Mouse (Mus musculus) layer of hippocampus, adult 2 months (tissue): ENCODE data around the gene Lama1. TPM values are rescaled to one million over a fixed set of nuclear protein-coding genes. Genes with fewer than 3 reads are reported as not detected.
A peak's percentile ranks its signal among the peaks of the same experiment; 100 is the strongest.
"Not testable (repeated sequence)": the region's sequence is repeated elsewhere in the genome, so short reads cannot be mapped to it uniquely, and the experiment has no call there.

ENCODE experiments used
- DNase-seq, 2 experiments: peaks; one replicate each; pipeline ENCODE4 v3.0.0; 2022; ENCODE audit warnings: low spot score in 2 of 2
- H3K27ac ChIP-seq: fragments of 200-600 bp; 2 replicates; pipeline ENCODE4 v1.8.1; 2022
- H3K4me3 ChIP-seq: fragments of 200-600 bp; 2 replicates; pipeline ENCODE4 v1.8.1; 2022; ENCODE audit warnings: mild to moderate bottlenecking
- CTCF ChIP-seq: fragments of 200-600 bp; conservative IDR thresholded peaks from 2 replicates; pipeline ENCODE4 v1.8.1; 2022; ENCODE audit warnings: antibody characterized with exemption, mild to moderate bottlenecking, moderate library complexity
- total RNA-seq, 2 experiments: library from RNA; stranded (reverse); gene quantifications; 2 replicates each; pipeline ENCODE4 v1.2.3; 2021

Gene Lama1
- total RNA-seq, 2 experiments from 2014 or later = 3.9 to 4.9 TPM

DNA sequence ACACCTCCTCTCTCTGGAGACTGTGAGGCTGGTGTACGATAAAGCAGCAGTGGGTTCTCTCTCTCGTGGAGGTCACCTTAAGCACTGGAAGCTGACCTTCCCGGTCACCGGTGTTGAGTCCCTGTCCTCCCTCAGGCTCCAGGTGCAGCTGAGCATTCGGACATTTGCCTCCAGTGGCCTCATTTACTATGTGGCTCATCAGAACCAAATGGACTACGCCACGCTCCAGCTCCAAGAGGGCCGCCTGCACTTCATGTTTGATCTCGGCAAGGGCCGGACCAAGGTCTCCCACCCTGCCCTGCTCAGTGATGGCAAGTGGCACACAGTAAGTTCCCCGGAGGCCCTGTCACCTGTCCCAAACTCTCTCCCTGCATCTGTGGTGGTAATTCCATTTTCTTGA is 118.7 kb downstream of the Lama1 start:
- Histone ChIP-seq H3K27ac (no peak overlapping the region), H3K4me3 (no peak overlapping the region)
- no peak for DNase-seq
- TF ChIP-seq CTCF = no peak

DNA sequence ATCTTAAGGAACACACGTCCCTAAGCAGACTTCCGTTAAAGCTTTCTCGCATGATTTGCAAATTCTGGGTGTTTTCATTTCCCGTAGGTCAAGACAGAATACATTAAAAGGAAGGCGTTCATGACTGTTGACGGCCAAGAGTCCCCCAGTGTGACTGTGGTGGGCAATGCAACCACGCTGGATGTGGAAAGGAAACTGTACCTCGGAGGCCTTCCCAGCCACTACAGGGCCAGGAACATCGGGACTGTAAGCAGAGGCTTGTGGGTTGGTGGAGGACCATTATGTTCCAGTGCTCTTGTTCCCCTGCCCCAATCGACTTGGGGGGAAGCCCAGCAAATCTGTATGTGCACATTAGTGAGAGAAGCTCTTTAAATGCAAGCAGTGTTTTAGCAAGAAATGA is 119.9 kb downstream of the Lama1 start:
- H3K27ac ChIP-seq = no peak overlapping the region
- no peak overlapping the region for H3K4me3 ChIP-seq
- no peak for DNase-seq
- TF ChIP-seq CTCF = no peak

DNA sequence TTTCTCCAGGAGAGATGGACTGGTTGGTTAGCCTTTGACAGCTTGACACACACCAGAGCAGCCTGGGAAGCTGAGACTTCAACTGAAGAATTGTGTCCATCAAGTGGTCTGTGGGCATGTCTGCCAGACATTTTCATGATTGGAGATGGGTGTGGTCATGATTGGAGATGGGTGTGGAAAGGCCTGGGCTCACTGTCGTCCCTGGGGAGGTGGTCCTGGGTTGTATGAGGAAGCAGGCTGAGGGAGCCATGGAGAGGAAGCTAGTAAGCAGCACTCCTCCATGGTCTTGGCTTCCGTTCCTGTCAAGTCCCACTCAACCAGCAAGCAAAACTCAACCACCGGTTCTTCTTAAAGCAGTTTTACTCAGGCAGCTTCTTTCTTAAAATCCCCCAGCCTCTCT is 130.4 kb downstream of the Lama1 start:
- Histone ChIP-seq H3K4me3 (no peak overlapping the region), H3K27ac (no peak overlapping the region)
- TF ChIP-seq CTCF = no peak
- no peak for DNase-seq

DNA sequence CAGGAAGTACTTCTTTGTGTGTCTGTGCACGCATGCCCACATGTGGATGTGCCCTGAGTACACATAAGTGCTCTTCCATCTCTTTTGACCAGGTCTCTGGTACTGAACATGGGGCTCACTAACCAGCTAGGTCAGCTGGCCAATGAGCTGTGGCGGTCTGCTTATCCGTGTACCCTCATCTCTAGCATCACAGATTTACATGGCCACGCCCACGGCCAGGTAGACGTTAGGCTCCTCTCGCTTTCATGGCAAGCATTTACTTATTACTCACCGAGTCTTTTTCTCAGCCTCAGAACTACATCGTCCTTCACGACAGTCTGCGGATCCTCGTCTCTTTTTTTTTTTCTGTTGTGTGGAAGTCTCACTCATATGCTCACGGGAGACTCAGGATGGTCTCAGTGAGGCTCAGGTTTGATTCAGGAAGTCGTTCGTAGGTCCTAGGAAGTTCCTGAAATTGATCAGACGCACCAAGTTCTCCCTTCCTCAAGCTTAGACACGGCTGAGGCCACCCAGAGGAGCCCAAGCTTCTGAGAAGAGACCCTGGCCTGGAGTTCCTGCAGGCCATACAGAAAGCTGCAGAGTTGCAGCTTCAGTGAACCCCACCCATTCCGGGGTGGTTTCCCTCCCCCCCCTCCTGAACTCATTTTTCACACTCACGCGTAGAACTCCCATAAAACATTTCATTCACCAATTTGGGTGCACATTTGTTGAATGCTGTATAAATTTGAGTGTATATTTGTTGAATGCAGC is 139.3 kb downstream of the Lama1 start:
- DNase-seq = no peak
- H3K4me3 ChIP-seq = no peak overlapping the region

DNA sequence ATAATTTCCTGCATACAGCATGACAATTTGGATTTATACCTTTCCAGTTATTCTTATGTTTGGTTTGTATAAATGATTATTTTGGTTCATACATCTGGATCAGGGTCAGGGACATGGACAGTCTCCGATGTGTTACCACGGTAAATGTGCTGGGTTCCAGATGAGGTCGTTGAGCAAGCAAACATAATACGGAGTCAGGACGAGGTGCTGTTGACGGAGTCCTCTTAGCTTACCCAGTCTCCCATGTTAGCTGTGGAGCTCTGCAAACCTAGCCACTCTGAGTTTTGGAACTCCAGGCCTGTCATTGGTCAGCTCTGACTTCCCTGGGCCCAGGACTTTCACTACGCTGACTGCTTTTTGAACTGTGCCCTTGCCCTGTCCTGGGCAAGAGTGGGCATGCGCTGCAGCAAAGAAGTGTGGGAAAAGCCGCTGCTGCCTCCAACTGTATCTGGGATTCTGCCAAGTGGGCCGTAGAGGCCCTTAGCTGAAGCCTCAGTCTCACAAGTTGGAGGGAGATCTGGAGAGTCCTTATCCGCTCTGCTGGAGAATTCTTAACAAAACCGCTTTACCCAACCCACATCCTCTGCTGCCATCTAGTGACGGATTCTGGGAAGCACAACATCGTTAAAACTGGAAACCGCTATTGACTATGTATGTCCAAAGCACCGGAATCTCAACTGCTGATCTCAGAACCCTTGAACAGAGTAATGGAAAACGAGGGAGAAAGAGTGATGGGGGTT is 140.5 kb downstream of the Lama1 start:
- peak; percentile 91 for TF ChIP-seq CTCF
- H3K4me3 ChIP-seq = no peak overlapping the region
- H3K27ac ChIP-seq = no peak overlapping the region
- peak; percentile 61 to 80 for DNase-seq

More for the DNA sequence above, 139.3 kb downstream of the Lama1 start:
- H3K27ac ChIP-seq = no peak overlapping the region
- TF ChIP-seq CTCF = no peak

DNA sequence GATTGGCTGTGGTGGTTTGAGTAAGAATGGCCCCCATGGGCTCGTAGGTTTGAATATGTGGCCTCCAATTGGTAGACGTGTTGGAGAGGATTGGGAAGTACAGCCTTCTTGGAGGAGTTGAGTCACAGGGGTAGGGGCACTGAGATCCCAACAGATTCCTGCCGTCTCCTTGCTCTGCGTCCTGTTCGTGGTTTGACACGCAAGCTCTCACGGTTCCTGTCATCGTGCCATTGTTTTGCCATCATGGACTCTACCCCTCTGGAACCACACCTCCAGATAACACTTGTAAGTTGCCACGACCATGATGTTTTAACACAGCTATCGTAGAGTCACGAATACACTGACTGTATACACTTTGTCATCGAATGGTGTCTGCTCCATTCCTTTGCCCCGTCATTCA is 141.9 kb downstream of the Lama1 start:
- no peak for TF ChIP-seq CTCF
- Histone ChIP-seq H3K27ac (no peak overlapping the region), H3K4me3 (no peak overlapping the region)
- no peak for DNase-seq

DNA sequence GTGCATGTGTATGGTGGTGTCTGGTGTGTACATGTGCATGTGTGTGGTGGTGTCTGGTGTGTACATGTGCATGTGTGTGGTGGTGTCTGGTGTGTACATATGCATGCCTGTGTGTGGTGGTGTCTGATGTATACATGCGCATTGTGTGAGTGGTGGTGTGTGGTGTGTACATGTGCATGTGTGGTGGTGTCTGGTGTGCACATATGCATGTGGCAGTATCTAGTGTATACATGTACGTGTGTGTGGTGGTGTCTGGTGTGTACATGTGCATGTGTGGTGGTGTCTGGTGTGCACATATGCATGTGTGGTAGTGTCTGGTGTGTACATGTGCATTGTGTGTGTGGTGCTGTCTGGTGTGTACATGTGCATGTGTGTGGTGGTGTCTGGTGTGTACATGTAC is 144.4 kb downstream of the Lama1 start:
- H3K4me3 ChIP-seq, DNase-seq, H3K27ac ChIP-seq: not testable (repeated sequence)

DNA sequence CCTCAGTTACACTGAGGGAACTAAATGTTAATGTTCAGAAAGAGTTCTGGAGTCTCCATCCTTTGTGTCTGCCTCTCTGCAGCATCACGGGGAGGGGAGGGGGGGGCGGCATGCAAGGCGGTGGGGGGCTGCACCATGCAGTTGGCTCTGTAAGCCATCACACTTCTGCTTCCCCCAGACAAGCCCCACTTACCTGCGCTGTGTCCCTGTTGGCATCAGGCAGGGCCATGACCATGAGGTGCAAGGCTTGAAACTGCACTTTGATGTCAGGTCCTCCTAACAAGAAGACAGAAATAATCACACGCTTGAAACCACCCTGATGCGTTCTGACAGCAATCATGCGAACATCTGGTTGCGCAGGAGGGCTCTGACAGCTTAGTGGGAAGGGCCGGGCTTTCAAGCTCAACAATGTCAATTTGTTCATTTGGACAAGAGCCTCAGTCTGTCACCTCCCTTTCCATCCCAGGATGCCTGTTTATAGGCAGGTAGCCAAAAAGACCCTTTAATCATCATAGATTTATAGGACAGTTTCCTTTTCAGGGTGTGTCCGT is 164.1 kb downstream of the Lama1 start:
- TF ChIP-seq CTCF = no peak
- DNase-seq = no peak
- Histone ChIP-seq H3K27ac (no peak overlapping the region), H3K4me3 (no peak overlapping the region)

DNA sequence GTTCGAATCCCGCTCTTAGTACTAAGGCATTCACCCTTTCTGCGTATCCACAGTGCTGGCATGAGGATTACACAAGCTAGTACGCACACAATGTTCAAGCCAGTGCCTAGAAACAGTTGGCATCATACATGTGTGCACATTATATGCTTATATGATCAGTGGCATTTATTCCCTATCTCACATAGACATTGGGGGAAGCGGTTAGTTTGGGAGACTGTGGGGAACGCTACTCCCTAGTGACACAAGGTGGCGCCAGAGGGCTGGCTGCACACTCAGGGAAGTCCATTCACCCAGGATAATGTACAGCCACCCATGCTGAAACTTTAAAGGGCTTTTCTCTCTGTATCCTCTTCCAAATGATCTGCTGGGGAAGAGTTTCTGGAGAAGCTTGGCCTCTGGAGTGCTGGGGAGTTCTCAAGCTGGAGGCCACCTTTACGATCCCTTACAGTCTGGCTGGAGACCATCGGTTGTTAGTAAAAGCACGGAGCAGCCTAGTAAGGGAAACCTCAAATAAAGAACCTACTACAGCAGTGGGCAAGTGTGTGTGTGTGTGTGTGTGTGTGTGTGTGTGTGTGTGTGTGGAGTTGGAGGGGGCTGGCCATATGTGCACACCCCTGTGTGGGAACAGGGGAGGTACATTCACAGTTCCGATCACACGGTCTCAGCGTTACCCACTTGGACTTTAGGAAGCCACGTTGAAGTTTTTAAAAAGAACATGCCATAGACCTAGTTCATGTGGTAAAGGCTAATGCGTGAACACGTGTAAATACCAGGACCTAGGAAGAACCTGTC is 164.9 kb downstream of the Lama1 start:
- DNase-seq = peak; percentile 49 to 75
- peak; percentile 98 for TF ChIP-seq CTCF
- no peak overlapping the region for H3K27ac ChIP-seq

DNA sequence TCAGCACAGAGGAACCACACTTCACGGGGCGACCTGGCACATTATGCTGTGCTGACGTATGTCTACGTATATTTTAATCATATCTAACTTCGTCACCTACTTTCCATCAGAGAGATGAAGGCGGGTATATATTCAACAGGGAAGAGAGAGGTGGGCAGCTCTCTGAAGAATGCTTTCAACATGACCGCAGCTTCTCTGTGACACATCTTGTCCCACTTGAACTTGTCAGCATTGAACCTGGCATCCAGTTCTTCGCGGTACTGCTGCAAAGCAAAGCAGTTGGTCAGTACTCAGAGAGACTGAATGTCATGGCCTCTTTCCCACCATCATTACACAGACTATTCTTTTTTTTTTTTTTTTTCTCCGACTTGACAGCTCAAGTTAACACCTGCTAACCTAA is 167.3 kb downstream of the Lama1 start:
- TF ChIP-seq CTCF = no peak
- DNase-seq = no peak

More for the DNA sequence above, 164.9 kb downstream of the Lama1 start:
- H3K4me3 ChIP-seq = no peak overlapping the region

DNA sequence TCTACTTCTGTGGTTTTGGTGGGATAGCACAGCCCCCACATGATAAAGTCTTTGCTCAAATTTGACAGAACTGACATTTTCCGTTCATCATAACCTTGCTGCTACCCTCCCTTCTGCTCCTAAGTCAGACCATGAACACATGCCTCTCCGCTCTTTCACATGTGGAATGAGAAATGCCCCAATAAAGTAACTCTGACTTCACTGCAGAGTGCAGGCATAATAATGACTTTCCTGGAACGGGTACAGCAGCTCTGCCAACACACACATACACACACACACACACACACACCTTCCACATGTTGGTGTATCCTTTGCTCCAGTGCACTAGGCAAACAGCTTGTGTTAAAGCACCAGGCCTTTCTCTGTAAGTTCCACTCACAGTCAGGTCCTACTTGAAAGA is 167.9 kb downstream of the Lama1 start:
- no peak for DNase-seq
- Histone ChIP-seq H3K4me3 (no peak overlapping the region), H3K27ac (no peak overlapping the region)
- no peak for TF ChIP-seq CTCF

More for the DNA sequence above, 167.3 kb downstream of the Lama1 start:
- no peak overlapping the region for H3K27ac ChIP-seq
- no peak overlapping the region for H3K4me3 ChIP-seq

DNA sequence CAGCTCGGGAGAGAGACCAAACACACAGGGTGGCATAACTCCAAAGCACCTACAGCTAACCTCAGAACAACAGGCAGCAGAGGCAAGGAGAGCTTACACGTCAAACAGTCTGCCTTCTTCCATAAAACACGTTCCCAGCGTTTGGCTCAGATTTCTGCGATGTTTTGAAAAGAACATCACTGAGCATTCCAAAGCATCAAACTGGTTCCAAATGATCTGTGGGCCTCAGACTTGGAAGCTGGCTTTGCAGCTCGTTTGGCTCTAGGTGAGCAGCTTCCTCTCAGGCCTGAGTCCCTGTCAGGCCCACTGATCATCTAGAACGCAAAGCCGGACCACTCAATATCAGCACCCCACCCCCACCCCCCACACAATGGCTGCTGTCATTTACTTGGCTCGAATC is 169.0 kb downstream of the Lama1 start:
- TF ChIP-seq CTCF = no peak
- DNase-seq = no peak
- no peak overlapping the region for H3K4me3 ChIP-seq
- no peak overlapping the region for H3K27ac ChIP-seq

DNA sequence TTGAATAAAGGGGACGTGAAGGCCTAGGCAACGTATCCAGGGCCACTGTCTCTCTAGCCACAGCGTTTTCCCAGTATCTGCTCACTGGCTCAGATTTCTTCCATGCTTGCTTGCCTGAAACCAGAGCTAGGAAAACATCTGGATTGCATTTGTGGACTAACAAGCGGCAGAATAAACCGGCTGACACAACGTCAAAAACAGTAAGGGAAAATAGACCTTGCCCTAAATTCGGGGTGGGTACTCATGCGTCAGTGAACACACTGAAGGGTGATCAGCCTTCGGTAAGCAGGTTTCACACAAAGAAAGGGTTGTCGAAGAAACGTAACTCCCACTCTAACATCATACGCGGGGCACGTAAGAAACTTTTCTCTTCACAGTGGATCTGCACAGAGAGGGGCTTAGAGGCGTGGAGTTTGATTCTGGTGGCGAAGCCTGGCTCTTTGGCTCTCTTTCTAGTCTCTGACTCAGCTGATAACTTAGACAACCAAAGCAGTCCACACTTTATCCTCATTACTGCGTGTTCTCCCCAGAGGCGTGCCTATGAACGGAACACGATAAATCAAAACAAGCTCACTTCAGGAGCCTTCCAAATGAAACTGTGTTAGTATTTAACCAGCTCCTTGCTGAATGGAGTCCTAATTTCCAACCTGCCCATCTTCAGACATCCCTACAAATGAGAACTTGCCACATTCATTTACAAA is 169.6 kb downstream of the Lama1 start:
- no peak for TF ChIP-seq CTCF
- DNase-seq = no peak
- Histone ChIP-seq H3K4me3 (no peak overlapping the region), H3K27ac (no peak overlapping the region)
